Mouse (Mus musculus) intestine, embryonic 14.5 days (tissue): Measurements from ENCODE around the gene Olfr544. TPM values are rescaled to one million over a fixed set of nuclear protein-coding genes. Genes with fewer than 3 reads are reported as not detected.
"Not testable (repeated sequence)": the region's sequence is repeated elsewhere in the genome, so short reads cannot be mapped to it uniquely, and the experiment has no call there.

Source experiments
- ATAC-seq: fragments of 200-750 bp; cut with Nextera tagmentation; replicated peaks from 2 replicates; pipeline ENCODE4 v1.8.0; 2017; ENCODE audit warnings: low read depth, moderate number of reproducible peaks, moderate TSS enrichment, moderate library complexity; ENCODE audit not compliant: low FRiP score, low TSS enrichment
- DNase-seq: peaks from one replicate; pipeline ENCODE4 v3.0.0-alpha.2; 2018; ENCODE audit warnings: low spot score
- H3K27ac ChIP-seq: fragments of 300-500 bp; sonication (generic); 2 replicates; pipeline ENCODE4 v1.5.1; 2014; ENCODE audit warnings: low read depth, mild to moderate bottlenecking, control low read depth
- H3K27me3 ChIP-seq: fragments of 300-500 bp; sonication (generic); replicated peaks from 2 replicates; pipeline ENCODE4 v1.6.1; 2014; ENCODE audit warnings: low read length, control low read depth; ENCODE audit not compliant: control insufficient read depth, insufficient read depth
- H3K36me3 ChIP-seq: fragments of 300-500 bp; sonication (generic); 2 replicates; pipeline ENCODE4 v1.6.1; 2014; ENCODE audit warnings: low read length, control low read depth; ENCODE audit not compliant: control insufficient read depth, insufficient read depth
- H3K4me1 ChIP-seq: fragments of 300-500 bp; sonication (generic); replicated peaks from 2 replicates; pipeline ENCODE4 v1.6.1; 2014; ENCODE audit warnings: low read length, control low read depth, mixed read lengths; ENCODE audit not compliant: control insufficient read depth, insufficient read depth
- H3K4me2 ChIP-seq: fragments of 300-500 bp; sonication (generic); 2 replicates; pipeline ENCODE4 v1.6.1; 2014; ENCODE audit warnings: low read length
- H3K4me3 ChIP-seq: fragments of 300-500 bp; sonication (generic); 2 replicates; pipeline ENCODE4 v1.5.1; 2014; ENCODE audit warnings: low read depth, low read length, control low read depth, mixed read lengths
- H3K9ac ChIP-seq: fragments of 300-500 bp; sonication (generic); 2 replicates; pipeline ENCODE4 v1.6.1; 2014; ENCODE audit warnings: mild to moderate bottlenecking, low read length
- H3K9me3 ChIP-seq: fragments of 300-500 bp; sonication (generic); 2 replicates; pipeline ENCODE4 v1.6.1; 2016; ENCODE audit warnings: low read length, control low read depth; ENCODE audit not compliant: control insufficient read depth
- WGBS: fragments of 180-500 bp; shearing (Covaris S2); extraction: QIAGEN DNeasy Blood & Tissue Kit; methylation state at CpG from one replicate; pipeline ENCODE4 v1.1.7; 2014; 5-methylcytosine and 5-hydroxymethylcytosine counted together
- polyA plus RNA-seq: library from polyadenylated mRNA; unstranded; fragments of >200 nt; fragmentation: Nextera tagmentation; extraction: Ambion mirVana; gene quantifications from 2 replicates; pipeline ENCODE4 v1.2.1, GENCODE M21; 2014

Olfr544 gene
- polyA plus RNA-seq, 1 experiment from 2014 or later = 0.12 TPM

- no peaks in the 10 kb centered on the region for H3K9me3 ChIP-seq
- no peak overlapping the region for H3K4me2 ChIP-seq
- DNase-seq = no peak
- no peak overlapping the region for H3K9ac ChIP-seq
- no peak for ATAC-seq
- WGBS = 89% methylated on average over 6 of the region's 6 CpGs
- H3K4me1 ChIP-seq = no peaks in the 10 kb centered on the region
- H3K27me3 ChIP-seq = no peaks in the 10 kb centered on the region
- no peaks in the 10 kb centered on the region for H3K36me3 ChIP-seq
- H3K27ac ChIP-seq = no peak overlapping the region
- H3K4me3 ChIP-seq = no peak overlapping the region
Observed at GRCm38 (mm10) chr7:102508666-102509065, 20.6 kb upstream of the Olfr544 start.

DNA sequence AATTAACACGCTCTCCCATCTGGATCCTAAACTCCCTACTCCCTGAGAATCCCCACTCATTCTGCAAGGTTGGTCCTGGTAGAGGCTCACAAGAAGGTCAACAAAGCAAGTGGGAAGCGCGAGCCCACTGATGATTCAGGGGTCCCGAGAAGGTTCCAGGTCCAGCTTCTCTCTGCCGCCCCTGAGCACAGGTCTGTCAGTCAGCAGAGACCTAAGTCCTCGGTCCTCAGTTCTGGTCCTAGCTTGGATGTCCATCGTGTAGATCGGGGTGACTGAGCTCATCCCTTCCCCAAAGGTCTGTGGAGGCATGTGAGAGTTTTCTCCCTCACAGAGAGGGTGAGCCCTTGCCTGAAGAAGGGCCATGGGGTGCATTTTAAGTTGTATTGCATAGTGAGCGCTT lies 20.0 kb upstream of the Olfr544 start:
- H3K4me3 ChIP-seq = no peak overlapping the region
- no peak for ATAC-seq
- H3K4me2 ChIP-seq = no peak overlapping the region
- no peaks in the 10 kb centered on the region for H3K27me3 ChIP-seq
- H3K4me1 ChIP-seq = no peaks in the 10 kb centered on the region
- H3K27ac ChIP-seq = no peak overlapping the region
- no peak overlapping the region for H3K9ac ChIP-seq
- H3K9me3 ChIP-seq = no peaks in the 10 kb centered on the region
- peak; percentile 31 for DNase-seq
- H3K36me3 ChIP-seq = no peaks in the 10 kb centered on the region
- 88% methylated on average over 9 of the region's 9 CpGs for WGBS

DNA sequence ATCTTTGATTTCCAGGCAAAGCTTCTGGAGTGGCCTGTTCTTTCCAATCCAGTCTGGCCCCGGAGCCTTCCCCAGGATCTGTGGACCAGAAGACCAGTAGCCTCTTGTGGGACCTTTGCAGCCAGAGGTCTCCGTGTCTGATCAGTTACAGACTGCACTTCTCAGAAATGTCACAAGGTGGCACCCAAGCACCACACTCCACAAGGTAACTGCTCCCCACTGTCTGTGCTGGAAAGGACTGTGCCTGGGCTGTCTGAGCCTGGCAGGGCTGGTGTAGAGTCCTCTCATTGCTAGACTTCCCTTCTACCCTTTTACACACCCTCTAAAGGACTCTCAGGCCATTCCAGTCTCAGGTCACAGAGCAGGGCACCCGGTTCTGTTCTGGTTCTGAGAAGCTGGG lies 18.7 kb upstream of the Olfr544 start:
- ATAC-seq = peak; percentile 64
- H3K36me3 ChIP-seq = no peaks in the 10 kb centered on the region
- no peak overlapping the region for H3K4me2 ChIP-seq
- no peak overlapping the region for H3K27ac ChIP-seq
- H3K9ac ChIP-seq = no peak overlapping the region
- H3K4me1 ChIP-seq = no peaks in the 10 kb centered on the region
- no peaks in the 10 kb centered on the region for H3K9me3 ChIP-seq
- WGBS = 48% methylated on average over 3 of the region's 3 CpGs
- no peak overlapping the region for H3K4me3 ChIP-seq
- no peaks in the 10 kb centered on the region for H3K27me3 ChIP-seq
- DNase-seq = peak; percentile 84

- Histone ChIP-seq H3K9ac (no peak overlapping the region), H3K4me3 (no peak overlapping the region), H3K9me3 (no peaks in the 10 kb centered on the region), H3K27ac (no peak overlapping the region), H3K4me2 (no peak overlapping the region), H3K36me3 (no peaks in the 10 kb centered on the region), H3K4me1 (no peaks in the 10 kb centered on the region), H3K27me3 (no peaks in the 10 kb centered on the region)
- DNase-seq = no peak
- ATAC-seq = no peak
- WGBS = 82% methylated on average over 5 of the region's 5 CpGs
Observed at GRCm38 (mm10) chr7:102501986-102502385, 13.9 kb upstream of the Olfr544 start.

DNA sequence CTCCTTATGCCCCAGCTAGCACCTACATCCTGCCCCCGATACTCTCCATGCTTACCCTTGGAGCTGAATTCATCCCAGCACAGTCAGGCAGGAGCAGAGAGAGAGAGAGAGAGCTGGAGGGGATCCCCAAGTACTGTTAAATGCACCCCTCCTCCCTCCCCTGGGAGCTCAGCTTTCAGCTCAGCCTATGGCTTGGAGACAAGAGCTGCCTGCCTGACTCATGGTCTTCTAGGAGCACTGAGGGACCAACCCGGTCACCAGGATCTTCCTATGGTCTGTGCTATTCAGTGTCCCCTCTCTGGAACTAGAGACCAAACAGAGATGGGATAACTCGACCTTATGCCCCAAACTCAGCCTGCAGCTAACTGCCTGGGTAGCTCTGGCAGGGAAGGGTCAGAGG lies 11.4 kb upstream of the Olfr544 start, which contains the start of gene Olfr545:
Olfr545 (minus strand) TSS at position 101 of the 400 bp plus-strand sequence.
- DNase-seq (no peak), ATAC-seq (no peak)
- Histone ChIP-seq H3K4me3 (no peak within 1 kb of the TSS), H3K27me3 (no peaks in the 10 kb centered on the region), H3K36me3 (no peaks in the 10 kb centered on the region), H3K4me1 (no peaks in the 10 kb centered on the region), H3K27ac (no peak within 1 kb of the TSS), H3K9ac (no peak within 1 kb of the TSS), H3K4me2 (no peak within 1 kb of the TSS), H3K9me3 (no peaks in the 10 kb centered on the region)
- WGBS = 65% methylated on average over 3 of the region's 3 CpGs

DNA sequence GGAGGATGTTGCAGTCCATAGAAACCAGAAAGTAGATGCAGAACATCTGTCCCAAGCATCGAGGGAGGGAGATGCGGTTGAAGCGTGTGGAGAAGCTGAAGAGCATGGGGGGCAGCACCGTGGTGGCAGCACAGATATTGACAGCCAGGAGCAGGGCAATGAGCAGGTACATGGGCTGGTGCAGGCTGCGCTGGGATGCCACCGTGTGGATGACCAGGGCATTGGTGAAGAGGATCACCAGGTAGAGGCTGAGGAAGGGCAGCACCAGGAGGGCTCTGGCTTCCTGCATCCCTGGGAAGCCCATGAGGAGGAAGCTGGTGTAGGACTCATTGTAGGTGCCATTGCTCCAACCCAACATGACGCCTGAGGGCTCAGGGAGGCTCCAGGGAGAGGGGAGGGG lies 6.3 kb upstream of the Olfr544 start:
- H3K36me3 ChIP-seq, H3K27ac ChIP-seq, H3K4me3 ChIP-seq: not testable (repeated sequence)

GRCm38 (mm10) chr7:102486105-102486504 lies 2.0 kb downstream of the Olfr544 start:
- WGBS = 53% methylated on average over 1 of the region's 1 CpGs
- Histone ChIP-seq H3K9me3 (no peaks in the 10 kb centered on the region), H3K27me3 (no peaks in the 10 kb centered on the region), H3K9ac (no peak overlapping the region), H3K4me1 (no peaks in the 10 kb centered on the region), H3K27ac (no peak overlapping the region), H3K4me2 (no peak overlapping the region), H3K36me3 (no peaks in the 10 kb centered on the region), H3K4me3 (no peak overlapping the region)
- no peak for DNase-seq
- ATAC-seq = no peak

More for the DNA sequence above, 6.3 kb upstream of the Olfr544 start:
- not testable (repeated sequence) for H3K9me3 ChIP-seq, DNase-seq, ATAC-seq, H3K9ac ChIP-seq, H3K4me1 ChIP-seq, H3K27me3 ChIP-seq, H3K4me2 ChIP-seq
- 53% methylated on average over 6 of the region's 7 CpGs for WGBS

GRCm38 (mm10) chr7:102484766-102485165 lies 3.3 kb downstream of the Olfr544 start:
- not testable (repeated sequence) for H3K27me3 ChIP-seq, H3K9me3 ChIP-seq, DNase-seq, H3K9ac ChIP-seq, H3K4me3 ChIP-seq, H3K27ac ChIP-seq, ATAC-seq, H3K36me3 ChIP-seq, H3K4me2 ChIP-seq, H3K4me1 ChIP-seq
- WGBS = 62% methylated on average over 8 of the region's 8 CpGs

GRCm38 (mm10) chr7:102483665-102484064 lies 4.4 kb downstream of the Olfr544 start:
- ATAC-seq (no peak), DNase-seq (no peak)
- H3K9ac ChIP-seq = no peak overlapping the region
- H3K4me1 ChIP-seq = no peaks in the 10 kb centered on the region
- no peaks in the 10 kb centered on the region for H3K36me3 ChIP-seq
- H3K27ac ChIP-seq = no peak overlapping the region
- no peaks in the 10 kb centered on the region for H3K27me3 ChIP-seq
- H3K4me2 ChIP-seq = no peak overlapping the region
- no peaks in the 10 kb centered on the region for H3K9me3 ChIP-seq
- WGBS = 72% methylated on average over 2 of the region's 2 CpGs
- H3K4me3 ChIP-seq = no peak overlapping the region
